Mouse (Mus musculus) lung, adult 2 months (tissue): Measurements from ENCODE around the gene Hoxd10.

Source experiments
- CTCF ChIP-seq: fragments of 200-500 bp; IDR thresholded peaks from 2 replicates; pipeline ENCODE4 v1.5.1; 2011; ENCODE audit warnings: mild to moderate bottlenecking, low read length, control low read depth; ENCODE audit not compliant: insufficient read depth
- POLR2A ChIP-seq: fragments of 200-500 bp; IDR thresholded peaks from 2 replicates; pipeline ENCODE4 v1.6.1; 2011; ENCODE audit warnings: low read depth, mild to moderate bottlenecking, control low read depth, low read length, borderline replicate concordance; ENCODE audit errors: extremely low read depth

- TF ChIP-seq CTCF (no peak), POLR2A (no peak)
Measured at GRCm38 (mm10) chr2:74730331-74730730, 38.6 kb downstream of the Hoxd10 start.
